Mouse (Mus musculus) small intestine, adult 2 months (tissue): ENCODE results near the gene Chchd3.

Experiments used
- CTCF ChIP-seq: fragments of 200-500 bp; IDR thresholded peaks from 2 replicates; pipeline ENCODE4 v1.5.1; 2012; ENCODE audit warnings: low read depth, mild to moderate bottlenecking, control low read depth, inconsistent platforms, low read length, moderate library complexity, mixed read lengths; ENCODE audit not compliant: insufficient replicate concordance, insufficient read length; ENCODE audit errors: extremely low read depth
- POLR2A ChIP-seq: fragments of 200-500 bp; IDR thresholded peaks from 2 replicates; pipeline ENCODE4 v1.6.1; 2012; ENCODE audit warnings: low read depth, mild to moderate bottlenecking, control low read depth, inconsistent platforms, low read length, moderate library complexity

DNA sequence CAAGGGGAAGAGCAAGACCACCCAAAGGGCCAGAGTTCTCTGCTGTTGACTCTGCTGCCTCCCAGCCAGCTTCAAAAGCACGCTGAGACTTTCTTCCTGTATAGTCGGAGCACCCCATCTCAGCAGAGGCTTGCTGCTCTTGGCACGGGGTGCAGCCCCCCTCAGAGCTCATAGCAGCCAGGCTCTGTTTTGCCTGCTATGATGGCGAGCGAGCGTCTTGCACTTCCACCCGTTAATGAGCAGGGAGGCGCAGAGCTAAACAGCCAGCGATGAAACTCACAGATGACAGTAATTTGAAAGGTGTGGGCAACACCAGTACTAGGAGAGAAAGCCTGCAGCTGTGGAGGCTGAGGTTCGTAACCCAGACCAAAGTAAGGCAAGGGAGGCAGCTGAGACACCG, 283.7 kb downstream of the Chchd3 start:
- TF ChIP-seq CTCF, result no peak
- TF ChIP-seq POLR2A, result no peak
